Mouse (Mus musculus): Measurements from ENCODE around the gene Dchs1.

GRCm38 (mm10) chr7:105803428-105803827 is 16.0 kb upstream of the Dchs1 start:
- TF ChIP-seq POLR2A (IDR thresholded peaks at IDR 0.05; ENCODE audit: insufficient read length, low read depth) = no peak
- no peak for TF ChIP-seq TCF12 (IDR thresholded peaks at IDR 0.05; ENCODE audit: insufficient read depth, poor library complexity, severe bottlenecking)
- TF ChIP-seq E2F4 (IDR thresholded peaks at IDR 0.05; ENCODE audit: insufficient read depth) = no peak
- no peak for TF ChIP-seq POLR2AphosphoS2 (IDR thresholded peaks at IDR 0.05; ENCODE audit: insufficient read length, low read depth)
- no peak for TF ChIP-seq TCF3 (IDR thresholded peaks at IDR 0.05; ENCODE audit: insufficient read length, low read depth)
- TF ChIP-seq MYOD1 (IDR thresholded peaks at IDR 0.05; ENCODE audit: control insufficient read depth in 1 of 3, insufficient read length in 2 of 3, low read depth in 2 of 3) = no peak
- TF ChIP-seq MAX (IDR thresholded peaks at IDR 0.05; ENCODE audit: low read depth) = no peak
- TF ChIP-seq USF1 (IDR thresholded peaks at IDR 0.05; ENCODE audit: low read depth) = no peak
- no peak for TF ChIP-seq REST (IDR thresholded peaks at IDR 0.05; ENCODE audit: insufficient read depth, insufficient read length)

Measured in myocyte (in vitro differentiated cells).